Mouse (Mus musculus): ENCODE measurements at regions not wholly inside any gene's neighbourhood (a gene's known extent, or its start where the extent isn't known, plus 50 kb on each side); places are given as distances from the start of the nearest gene placed in this dataset.
A peak's percentile ranks its signal among the peaks of the same experiment; 100 is the strongest.

- peak; percentile 71 to 81 for DNase-seq (ENCODE audit: low spot score in 2 of 2)
Observed at GRCm38 (mm10) chr13:54285968-54286367, 85.2 kb upstream of the Cplx2 start.

- DNase-seq (ENCODE audit: low spot score in 2 of 2): no peak
Observed at GRCm38 (mm10) chr13:54286616-54287015, 84.5 kb upstream of the Cplx2 start.

GRCm38 (mm10) chr13:54290066-54290465 lies 81.1 kb upstream of the Cplx2 start:
- DNase-seq (ENCODE audit: low spot score in 2 of 2): no peak

- DNase-seq (ENCODE audit: low spot score in 2 of 2): peak in 1 of 2 experiments; percentile 44
Observed at GRCm38 (mm10) chr13:54292394-54292793, 78.8 kb upstream of the Cplx2 start.

- no peak for DNase-seq (ENCODE audit: low spot score in 2 of 2)
Observed at GRCm38 (mm10) chr13:54293006-54293405, 78.1 kb upstream of the Cplx2 start.

GRCm38 (mm10) chr13:54295475-54296259 lies 75.5 kb upstream of the Cplx2 start:
- no peak for DNase-seq (ENCODE audit: low spot score in 2 of 2)

- DNase-seq (ENCODE audit: low spot score in 2 of 2): no peak
Observed at GRCm38 (mm10) chr13:54296260-54296555, 74.9 kb upstream of the Cplx2 start.

- no peak for DNase-seq (ENCODE audit: low spot score in 2 of 2)
Observed at GRCm38 (mm10) chr13:54298851-54299250, 72.3 kb upstream of the Cplx2 start.

- no peak for DNase-seq (ENCODE audit: low spot score in 2 of 2)
Observed at GRCm38 (mm10) chr13:54299295-54299694, 71.9 kb upstream of the Cplx2 start.

GRCm38 (mm10) chr13:54301110-54301509 lies 70.0 kb upstream of the Cplx2 start:
- DNase-seq (ENCODE audit: low spot score in 2 of 2): no peak

GRCm38 (mm10) chr13:54301677-54302076 lies 69.5 kb upstream of the Cplx2 start:
- DNase-seq (ENCODE audit: low spot score in 2 of 2): no peak

- DNase-seq (ENCODE audit: low spot score in 2 of 2): no peak
Observed at GRCm38 (mm10) chr13:54302351-54303070, 68.6 kb upstream of the Cplx2 start.

GRCm38 (mm10) chr13:54303071-54303924 lies 67.9 kb upstream of the Cplx2 start:
- peak; percentile 76 to 86 for DNase-seq (ENCODE audit: low spot score in 2 of 2)

- no peak for DNase-seq (ENCODE audit: low spot score in 2 of 2)
Observed at GRCm38 (mm10) chr13:54304251-54304650, 66.9 kb upstream of the Cplx2 start.

GRCm38 (mm10) chr13:54308591-54308990 lies 62.6 kb upstream of the Cplx2 start:
- DNase-seq (ENCODE audit: low spot score in 2 of 2): no peak

- peak; percentile 49 to 60 for DNase-seq (ENCODE audit: low spot score in 2 of 2)
Observed at GRCm38 (mm10) chr13:54309354-54309753, 61.8 kb upstream of the Cplx2 start.

- DNase-seq (ENCODE audit: low spot score in 2 of 2): no peak
Observed at GRCm38 (mm10) chr13:54310144-54310543, 61.0 kb upstream of the Cplx2 start.

GRCm38 (mm10) chr13:54311327-54312026 lies 59.7 kb upstream of the Cplx2 start:
- no peak for DNase-seq (ENCODE audit: low spot score in 2 of 2)

- peak; percentile 69 to 85 for DNase-seq (ENCODE audit: low spot score in 2 of 2)
Observed at GRCm38 (mm10) chr13:54312405-54313185, 58.6 kb upstream of the Cplx2 start.

- no peak for DNase-seq (ENCODE audit: low spot score in 2 of 2)
Observed at GRCm38 (mm10) chr13:54315333-54315732, 55.8 kb upstream of the Cplx2 start.

GRCm38 (mm10) chr13:54316907-54317306 lies 54.2 kb upstream of the Cplx2 start:
- no peak for DNase-seq (ENCODE audit: low spot score in 2 of 2)
